Mouse (Mus musculus): ENCODE data around the gene Ccdc186. TPM values are rescaled to one million over a fixed set of nuclear protein-coding genes. Genes with fewer than 3 reads are reported as not detected.
A peak's percentile ranks its signal among the peaks of the same experiment; 100 is the strongest.

The Ccdc186 gene
- polyA plus RNA-seq, 1 experiment from 2014 or later, result 18.3 TPM

GRCm38 (mm10) chr19:56821040-56821797 is 771 bp downstream of the Ccdc186 start:
- H3K27ac ChIP-seq, result peak overlapping the region; percentile 80
- no peak for ATAC-seq (replicated peaks; ENCODE audit: low FRiP score)
- peak overlapping the region; percentile 96 for H3K4me3 ChIP-seq (replicated peaks)
- peak overlapping the region; percentile 94 for H3K9ac ChIP-seq
- H3K27me3 ChIP-seq, result peaks cover 13% of the 10 kb centered on the region
- 3% methylated on average over 22 of the region's 22 CpGs for WGBS
- H3K36me3 ChIP-seq, result no peaks in the 10 kb centered on the region
- H3K9me3 ChIP-seq (replicated peaks), result no peaks in the 10 kb centered on the region
- peak overlapping the region; percentile 69 for H3K4me2 ChIP-seq
- H3K4me1 ChIP-seq, result peaks cover 52% of the 10 kb centered on the region

- no peak for ATAC-seq (replicated peaks; ENCODE audit: low FRiP score)
- peak overlapping the region; percentile 61 for H3K27ac ChIP-seq
- peak overlapping the region; percentile 10; the same call in 1 of the 2 replicates for H3K4me2 ChIP-seq
- H3K4me1 ChIP-seq, result peaks cover 52% of the 10 kb centered on the region
- H3K27me3 ChIP-seq, result peaks cover under 1% of the 10 kb centered on the region; the same call in 1 of the 2 replicates
- no peak overlapping the region for H3K9ac ChIP-seq
- no peaks in the 10 kb centered on the region for H3K9me3 ChIP-seq (replicated peaks)
- H3K36me3 ChIP-seq, result peaks cover 6% of the 10 kb centered on the region
- 39% methylated on average over 14 of the region's 14 CpGs for WGBS
- H3K4me3 ChIP-seq (replicated peaks), result no peak overlapping the region
These were observed 4.0 kb downstream of the Ccdc186 start for GRCm38 (mm10) chr19:56817851-56818526.

GRCm38 (mm10) chr19:56813360-56813759 is 8.6 kb downstream of the Ccdc186 start:
- 89% methylated on average over 4 of the region's 4 CpGs for WGBS
- no peak overlapping the region for H3K27ac ChIP-seq
- no peak overlapping the region for H3K4me3 ChIP-seq (replicated peaks)
- H3K9ac ChIP-seq, result no peak overlapping the region
- H3K9me3 ChIP-seq (replicated peaks), result no peaks in the 10 kb centered on the region
- no peak overlapping the region for H3K4me2 ChIP-seq
- no peaks in the 10 kb centered on the region for H3K27me3 ChIP-seq
- H3K36me3 ChIP-seq, result peaks cover 40% of the 10 kb centered on the region
- no peak for ATAC-seq (replicated peaks; ENCODE audit: low FRiP score)
- peaks cover 43% of the 10 kb centered on the region for H3K4me1 ChIP-seq

DNA sequence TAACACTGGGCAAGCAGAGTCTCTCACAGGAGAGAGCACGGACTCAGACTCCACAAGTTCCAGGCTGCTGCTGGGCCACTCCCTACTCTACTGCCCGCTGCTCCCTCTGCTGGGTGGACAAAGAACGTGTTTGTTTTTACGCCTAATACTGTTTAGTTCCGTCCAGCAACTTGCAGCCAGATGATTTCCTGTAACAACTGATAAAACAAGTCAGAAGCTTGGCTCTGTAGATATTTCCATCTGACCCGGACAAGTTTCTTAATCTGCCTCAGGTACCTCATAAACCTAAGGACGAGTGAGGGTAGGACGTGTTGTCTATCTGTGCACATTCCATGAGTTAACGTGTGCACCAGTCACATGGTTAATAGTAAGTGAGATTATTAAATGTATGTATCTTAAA is 10.4 kb downstream of the Ccdc186 start:
- Histone ChIP-seq H3K27me3 (no peaks in the 10 kb centered on the region), H3K36me3 (peaks cover 57% of the 10 kb centered on the region), H3K27ac (no peak overlapping the region), H3K9me3 (replicated peaks) (no peaks in the 10 kb centered on the region), H3K4me2 (no peak overlapping the region), H3K9ac (no peak overlapping the region), H3K4me3 (replicated peaks) (no peak overlapping the region), H3K4me1 (peaks cover 26% of the 10 kb centered on the region)
- WGBS, result 43% methylated on average over 9 of the region's 9 CpGs
- 0 out of 2 replicates have a peak, but pooled peaks have one; percentile 58 for ATAC-seq (replicated peaks; ENCODE audit: low FRiP score)

- H3K27me3 ChIP-seq, result no peaks in the 10 kb centered on the region
- peaks cover 64% of the 10 kb centered on the region for H3K36me3 ChIP-seq
- H3K4me2 ChIP-seq, result no peak overlapping the region
- no peak overlapping the region for H3K27ac ChIP-seq
- H3K4me3 ChIP-seq (replicated peaks), result no peak overlapping the region
- ATAC-seq (replicated peaks; ENCODE audit: low FRiP score), result no peak
- no peaks in the 10 kb centered on the region for H3K9me3 ChIP-seq (replicated peaks)
- H3K9ac ChIP-seq, result no peak overlapping the region
- H3K4me1 ChIP-seq, result peaks cover 18% of the 10 kb centered on the region
These were observed 11.3 kb downstream of the Ccdc186 start for GRCm38 (mm10) chr19:56810641-56811146.

- H3K9ac ChIP-seq, result no peak overlapping the region
These were observed 13.2 kb downstream of the Ccdc186 start for GRCm38 (mm10) chr19:56808771-56809170.

GRCm38 (mm10) chr19:56807122-56807521 is 14.9 kb downstream of the Ccdc186 start:
- no peaks in the 10 kb centered on the region for H3K27me3 ChIP-seq
- ATAC-seq (replicated peaks; ENCODE audit: low FRiP score), result no peak
- peaks cover 83% of the 10 kb centered on the region for H3K36me3 ChIP-seq
- no peaks in the 10 kb centered on the region for H3K9me3 ChIP-seq (replicated peaks)
- H3K4me1 ChIP-seq, result peaks cover 18% of the 10 kb centered on the region
- 53% methylated on average over 5 of the region's 5 CpGs for WGBS
- H3K9ac ChIP-seq, result no peak overlapping the region
- no peak overlapping the region for H3K4me2 ChIP-seq
- H3K4me3 ChIP-seq (replicated peaks), result no peak overlapping the region
- H3K27ac ChIP-seq, result no peak overlapping the region

More at GRCm38 (mm10) chr19:56808771-56809170, 13.2 kb downstream of the Ccdc186 start:
- no peak overlapping the region for H3K4me2 ChIP-seq
- peaks cover 82% of the 10 kb centered on the region for H3K36me3 ChIP-seq
- no peak for ATAC-seq (replicated peaks; ENCODE audit: low FRiP score)
- no peaks in the 10 kb centered on the region for H3K9me3 ChIP-seq (replicated peaks)
- no peak overlapping the region for H3K27ac ChIP-seq
- WGBS, result 59% methylated on average over 5 of the region's 5 CpGs
- peaks cover 18% of the 10 kb centered on the region for H3K4me1 ChIP-seq
- no peak overlapping the region for H3K4me3 ChIP-seq (replicated peaks)
- H3K27me3 ChIP-seq, result no peaks in the 10 kb centered on the region

DNA sequence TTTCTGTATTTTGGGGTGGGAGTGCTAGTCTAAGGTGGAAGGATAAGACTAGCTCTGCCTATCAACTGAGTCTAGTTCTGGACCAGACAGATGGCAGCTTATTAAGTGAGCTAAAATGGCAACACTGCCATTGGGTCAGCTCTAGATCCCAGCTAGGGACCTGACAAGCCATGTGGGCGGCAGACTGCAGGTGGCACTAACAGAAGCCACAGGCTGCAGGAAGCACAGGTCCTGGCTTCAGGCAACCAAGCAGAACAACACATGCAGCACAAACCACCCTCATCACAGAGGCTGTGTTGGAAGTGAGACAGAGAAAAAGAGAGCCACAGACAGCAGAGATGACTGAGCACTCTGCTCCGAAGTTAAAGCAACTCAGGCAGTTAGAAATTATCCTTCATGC is 16.6 kb downstream of the Ccdc186 start:
- no peak for ATAC-seq (replicated peaks; ENCODE audit: low FRiP score)
- H3K9me3 ChIP-seq (replicated peaks), result no peaks in the 10 kb centered on the region
- no peaks in the 10 kb centered on the region for H3K27me3 ChIP-seq
- peaks cover 90% of the 10 kb centered on the region for H3K36me3 ChIP-seq
- 75% methylated on average over 2 of the region's 2 CpGs for WGBS
- no peak overlapping the region for H3K4me3 ChIP-seq (replicated peaks)
- no peak overlapping the region for H3K4me2 ChIP-seq
- H3K9ac ChIP-seq, result no peak overlapping the region
- peaks cover 5% of the 10 kb centered on the region; the same call in 1 of the 2 replicates for H3K4me1 ChIP-seq
- no peak overlapping the region for H3K27ac ChIP-seq

GRCm38 (mm10) chr19:56802352-56802746 is 19.6 kb downstream of the Ccdc186 start:
- 77% methylated on average over 3 of the region's 3 CpGs for WGBS
- Histone ChIP-seq H3K36me3 (peaks cover 94% of the 10 kb centered on the region), H3K4me2 (no peak overlapping the region), H3K27me3 (no peaks in the 10 kb centered on the region), H3K9me3 (replicated peaks) (no peaks in the 10 kb centered on the region), H3K4me3 (replicated peaks) (no peak overlapping the region), H3K27ac (no peak overlapping the region), H3K9ac (no peak overlapping the region), H3K4me1 (no peaks in the 10 kb centered on the region)
- ATAC-seq (replicated peaks; ENCODE audit: low FRiP score), result no peak

- H3K27me3 ChIP-seq, result no peaks in the 10 kb centered on the region
- H3K4me3 ChIP-seq (replicated peaks), result no peak overlapping the region
- H3K9me3 ChIP-seq (replicated peaks), result no peaks in the 10 kb centered on the region
- no peak overlapping the region for H3K27ac ChIP-seq
- ATAC-seq (replicated peaks; ENCODE audit: low FRiP score), result no peak
- H3K4me2 ChIP-seq, result no peak overlapping the region
- WGBS, result 89% methylated on average over 10 of the region's 10 CpGs
- no peak overlapping the region for H3K9ac ChIP-seq
- peaks cover 91% of the 10 kb centered on the region for H3K36me3 ChIP-seq
- H3K4me1 ChIP-seq, result no peaks in the 10 kb centered on the region
These were observed 20.2 kb downstream of the Ccdc186 start for GRCm38 (mm10) chr19:56801656-56802351.

DNA sequence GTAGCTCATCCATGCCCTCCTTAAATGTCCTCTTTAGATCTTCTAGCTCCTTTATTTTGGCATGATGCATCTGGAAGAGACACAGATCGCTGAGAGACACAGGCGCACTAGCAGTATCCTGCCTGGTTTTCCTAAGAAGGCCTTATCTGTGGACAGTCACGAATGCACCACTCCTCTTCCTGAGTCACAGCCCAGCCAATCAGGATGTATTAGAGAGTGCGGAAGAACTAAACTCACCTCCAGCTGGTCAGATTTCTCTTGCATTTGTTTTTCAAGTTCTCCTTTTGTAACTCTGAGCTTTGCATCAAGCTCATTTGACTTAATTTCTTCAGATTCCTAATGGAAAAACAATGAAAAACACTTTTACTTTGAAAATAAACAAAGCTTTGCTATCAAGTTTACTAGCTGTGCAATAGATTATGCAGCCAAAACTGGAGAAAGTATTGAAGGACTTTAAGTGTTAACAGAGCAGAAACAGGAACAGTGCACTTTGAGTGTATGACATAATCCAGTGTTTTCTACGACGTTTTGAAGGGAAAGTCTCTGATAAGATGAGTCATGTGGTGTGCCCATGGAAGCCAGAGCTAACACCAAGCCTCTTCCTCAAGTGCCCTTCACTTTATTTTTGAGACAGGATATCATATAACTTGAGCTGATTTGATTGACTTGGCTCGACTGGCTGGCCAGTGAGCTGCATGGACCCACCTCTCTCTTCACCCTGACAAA is 20.9 kb downstream of the Ccdc186 start:
- H3K27ac ChIP-seq, result no peak overlapping the region
- no peaks in the 10 kb centered on the region for H3K9me3 ChIP-seq (replicated peaks)
- no peaks in the 10 kb centered on the region for H3K27me3 ChIP-seq
- H3K36me3 ChIP-seq, result peaks cover 93% of the 10 kb centered on the region
- no peak overlapping the region for H3K9ac ChIP-seq
- H3K4me3 ChIP-seq (replicated peaks), result no peak overlapping the region
- no peak for ATAC-seq (replicated peaks; ENCODE audit: low FRiP score)
- no peak overlapping the region for H3K4me2 ChIP-seq
- WGBS, result 75% methylated on average over 7 of the region's 7 CpGs
- H3K4me1 ChIP-seq, result no peaks in the 10 kb centered on the region
